In the genomic region with DNA sequence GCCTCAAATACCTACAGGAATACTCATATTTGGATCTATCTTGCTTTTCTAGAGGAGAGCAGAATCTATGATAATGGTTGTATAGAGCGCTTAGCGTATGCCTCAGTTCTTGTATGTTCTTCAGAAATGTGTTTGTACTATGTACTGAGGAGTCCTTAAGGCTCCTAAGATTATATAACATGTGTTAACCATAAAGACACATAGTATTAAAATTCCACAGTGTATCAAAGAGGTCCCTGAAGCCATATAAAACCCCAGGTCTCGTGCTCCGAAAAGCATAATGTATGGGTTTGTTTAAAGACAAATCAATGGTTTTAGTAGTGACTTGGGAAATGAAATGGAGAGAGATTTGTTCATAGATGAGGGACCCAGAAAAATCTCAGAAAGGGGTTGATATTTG, we compare ENCODE assay signal across 29 mouse cellular contexts.
"Had no signal": no experiment of that assay in that cellular context is flagged by ENCODE, and none has a peak within 500 bp of the region (broad histone marks: within the 10 kb centered on the region; RNA-seq: fewer than 3 reads in every experiment).

No protein-coding gene starts in this region.

- H3K4me3 ChIP-seq: embryonic facial prominence, embryonic 10.5 days; embryonic facial prominence, embryonic 12.5 days; embryonic facial prominence, embryonic 13.5 days; embryonic facial prominence, embryonic 15.5 days; erythroblast, embryonic 14.5 days; forebrain, embryonic 10.5 days; forebrain, embryonic 12.5 days; forebrain, embryonic 13.5 days; forebrain, embryonic 15.5 days; gastrocnemius, adult 2 months; heart, adult 2 months had no signal

- H3K36me3 ChIP-seq: embryonic facial prominence, embryonic 10.5 days; embryonic facial prominence, embryonic 12.5 days; embryonic facial prominence, embryonic 13.5 days; embryonic facial prominence, embryonic 15.5 days; forebrain, embryonic 10.5 days; forebrain, embryonic 12.5 days; forebrain, embryonic 15.5 days had no signal

- H3K27ac ChIP-seq: embryonic facial prominence, embryonic 10.5 days; embryonic facial prominence, embryonic 12.5 days; embryonic facial prominence, embryonic 13.5 days; embryonic facial prominence, embryonic 15.5 days; forebrain, embryonic 10.5 days; forebrain, embryonic 12.5 days; forebrain, embryonic 13.5 days; forebrain, embryonic 15.5 days; gastrocnemius, adult 2 months; heart, adult 2 months had no signal

- H3K4me1 ChIP-seq: embryonic facial prominence, embryonic 10.5 days; embryonic facial prominence, embryonic 12.5 days; embryonic facial prominence, embryonic 13.5 days; embryonic facial prominence, embryonic 15.5 days; forebrain, embryonic 12.5 days had no signal

- H3K27me3 ChIP-seq: embryonic facial prominence, embryonic 12.5 days; embryonic facial prominence, embryonic 13.5 days; embryonic facial prominence, embryonic 15.5 days; forebrain, embryonic 12.5 days; forebrain, embryonic 13.5 days; forebrain, embryonic 15.5 days had no signal

- H3K4me2 ChIP-seq: embryonic facial prominence, embryonic 12.5 days; embryonic facial prominence, embryonic 13.5 days; embryonic facial prominence, embryonic 15.5 days; forebrain, embryonic 12.5 days; forebrain, embryonic 13.5 days; forebrain, embryonic 15.5 days had no signal

- H3K9me3 ChIP-seq: embryonic facial prominence, embryonic 10.5 days; embryonic facial prominence, embryonic 12.5 days; embryonic facial prominence, embryonic 13.5 days; embryonic facial prominence, embryonic 15.5 days; forebrain, embryonic 10.5 days; forebrain, embryonic 12.5 days; forebrain, embryonic 13.5 days; forebrain, embryonic 15.5 days had no signal

- H3K9ac ChIP-seq: embryonic facial prominence, embryonic 12.5 days; embryonic facial prominence, embryonic 13.5 days; embryonic facial prominence, embryonic 15.5 days; forebrain, embryonic 12.5 days; forebrain, embryonic 13.5 days; forebrain, embryonic 15.5 days; forebrain, postnatal 0 days had no signal

- ATAC-seq: forebrain, embryonic 13.5 days; forebrain, embryonic 14.5 days; forebrain, embryonic 15.5 days; forebrain, embryonic 16.5 days; forebrain, postnatal 0 days had no signal

- DNase-seq: cerebellum, adult 2 months; cerebellum, adult 8-10 months; cerebellum, adult 9-10 months; cerebellum, adult 9-11 months; cerebellum, postnatal 10 days; cerebellum, postnatal 14 days; cerebellum, postnatal 25 days; cerebellum, postnatal 36 days; embryo, embryonic 11 days; forebrain, postnatal 0 days; gastrocnemius, adult 2 months; gastrocnemius, postnatal 10 days; gastrocnemius, postnatal 14 days; gastrocnemius, postnatal 25 days; gastrocnemius, postnatal 36 days; heart, adult 11 months; heart, adult 18-20 months; heart, adult 2 months had no signal
